Mouse (Mus musculus): ENCODE measurements around the gene Wt1. TPM values are rescaled to one million over a fixed set of nuclear protein-coding genes. Genes with fewer than 3 reads are reported as not detected.

Gene Wt1
- total RNA-seq (2021) = under 1 TPM; 0.16 to 0.27 TPM

DNA sequence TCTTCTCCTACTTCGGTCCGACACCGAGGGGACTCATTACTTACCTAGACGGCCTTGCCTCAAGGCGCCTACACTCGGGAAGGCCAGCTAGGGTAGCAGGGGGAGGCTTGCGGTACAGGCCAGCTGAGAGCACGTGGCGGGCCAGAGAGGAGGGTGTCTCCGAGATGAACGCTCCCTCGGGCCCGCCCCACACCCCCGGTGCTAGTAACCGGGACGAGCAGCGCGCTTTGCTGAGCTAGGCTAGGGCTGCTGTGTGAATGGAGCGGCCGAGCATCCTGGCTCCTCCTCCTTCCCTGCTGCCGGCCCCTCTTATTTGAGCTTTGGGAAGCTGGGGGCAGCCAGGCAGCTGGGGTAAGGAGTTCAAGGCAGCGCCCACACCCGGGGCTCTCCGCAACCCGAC lies at the start of gene Wt1:
Wt1 (plus strand) TSS at position 251 of the 400 bp plus-strand sequence.
- DNase-seq (ENCODE audit: low spot score in 2 of 2) = no peak
- intact Hi-C loops (cut with DNase I) = no loop called here

DNA sequence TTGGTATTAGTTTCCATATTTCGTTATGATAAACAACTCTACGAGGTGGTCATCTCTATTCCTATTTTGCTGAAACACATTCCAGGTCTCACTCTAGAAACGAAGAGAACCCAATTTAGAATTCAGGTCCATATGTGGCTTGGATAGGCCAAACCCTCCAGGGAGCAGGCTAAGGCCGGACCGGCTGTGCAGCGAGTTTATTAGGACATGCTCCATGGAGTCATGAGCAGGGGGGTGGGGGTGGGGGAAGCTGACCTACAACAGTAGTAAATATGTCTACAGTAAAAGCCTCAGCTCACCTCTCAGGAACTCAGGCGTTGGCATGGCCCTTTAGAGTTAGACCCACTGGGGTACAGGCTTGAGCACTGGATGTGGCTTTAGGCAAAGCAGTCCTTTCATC lies 49.2 kb upstream of the Wt1 start:
- intact Hi-C loops (cut with DNase I) = no loop called here
- no peak for DNase-seq (ENCODE audit: low spot score in 2 of 2)

DNA sequence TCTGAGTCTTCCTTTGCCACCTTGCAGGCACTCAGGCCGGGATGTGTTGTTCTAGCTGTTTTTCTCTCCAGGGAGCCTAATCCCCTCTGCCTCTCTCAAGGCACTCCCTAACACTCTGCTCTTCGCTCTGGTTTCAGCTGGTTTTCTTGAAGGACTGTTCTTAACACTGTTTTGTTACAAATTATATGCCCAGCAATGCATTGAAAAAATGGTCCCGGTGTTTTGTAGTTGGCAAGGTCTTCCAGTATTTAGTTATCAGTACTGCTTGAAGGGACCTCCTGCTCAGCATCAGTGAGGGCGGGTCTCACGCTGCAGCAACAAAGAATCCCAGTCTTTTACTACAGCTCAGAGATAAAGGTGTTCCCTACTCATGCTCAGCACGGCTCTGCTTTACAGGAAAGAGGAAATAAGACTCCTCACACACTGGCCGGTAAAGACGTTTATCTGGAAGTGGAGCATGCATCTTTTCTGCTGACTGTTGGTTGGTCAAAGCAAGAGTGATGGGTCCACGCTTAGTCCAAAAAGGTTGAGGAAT lies 44.0 kb upstream of the Wt1 start:
- intact Hi-C loops (cut with DNase I) = no loop called here
- no peak for DNase-seq (ENCODE audit: low spot score in 2 of 2)

DNA sequence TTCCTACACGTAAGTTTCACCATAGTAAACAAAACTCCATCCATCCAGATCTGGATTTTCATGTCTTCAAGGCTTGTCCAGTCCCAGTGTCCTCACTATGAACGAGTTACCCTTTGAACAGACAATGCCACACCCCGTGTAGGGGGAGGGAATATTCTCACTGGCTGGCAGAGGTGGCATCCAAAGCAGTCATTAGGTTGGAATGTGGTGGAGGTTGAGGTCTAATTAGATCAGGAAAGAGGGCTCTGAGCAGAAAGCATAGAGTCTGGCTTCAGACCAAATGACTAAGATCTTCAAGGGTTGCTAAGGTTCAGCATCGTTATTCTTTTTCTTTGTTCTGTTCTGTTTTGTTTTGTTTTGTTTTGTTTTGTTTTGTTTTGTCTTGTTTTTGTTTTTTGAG lies 42.3 kb upstream of the Wt1 start:
- no peak for DNase-seq (ENCODE audit: low spot score in 2 of 2)
- intact Hi-C loops (cut with DNase I) = no loop called here

DNA sequence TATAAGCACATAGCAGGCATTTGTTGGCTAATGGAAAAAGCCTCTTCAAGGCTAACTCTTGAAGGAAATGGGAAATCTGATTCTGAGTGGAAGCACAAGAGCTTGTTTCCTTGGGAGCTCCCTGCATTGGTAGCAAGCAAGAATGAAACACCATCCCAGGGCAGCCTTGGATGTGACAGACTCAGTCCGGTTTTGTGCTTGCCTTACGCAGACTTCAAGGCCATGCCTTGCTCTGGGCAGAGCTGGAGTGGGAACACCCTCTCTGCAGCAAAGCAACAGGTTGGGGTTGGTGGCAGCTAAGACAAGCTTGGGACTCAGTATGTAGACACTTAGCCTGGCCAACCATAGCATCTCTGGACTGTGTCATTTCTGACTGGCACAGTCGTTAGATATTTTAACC lies 40.2 kb upstream of the Wt1 start:
- no peak for DNase-seq (ENCODE audit: low spot score in 2 of 2)

DNA sequence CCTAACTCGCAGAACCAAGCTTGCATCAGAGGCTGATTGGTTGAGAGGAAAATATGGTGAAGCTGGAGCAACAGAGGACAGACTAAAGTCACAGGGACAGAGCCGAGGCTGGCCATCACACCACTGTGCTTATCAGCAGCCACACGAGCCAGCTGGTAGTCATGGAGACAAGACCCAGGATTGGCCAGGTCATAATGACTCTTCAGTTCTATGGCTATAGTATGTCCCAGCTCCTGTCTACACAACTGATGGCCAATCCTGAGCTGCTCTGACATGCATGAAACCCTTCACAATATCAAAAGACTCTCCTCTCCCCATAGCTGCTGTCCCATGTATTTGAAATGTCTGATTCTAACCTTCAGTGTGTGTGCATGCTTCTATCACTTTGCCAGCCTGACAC lies 38.3 kb upstream of the Wt1 start:
- no peak for DNase-seq (ENCODE audit: low spot score in 2 of 2)
- intact Hi-C loops (cut with DNase I) = no loop called here

More for the DNA sequence above, 40.2 kb upstream of the Wt1 start:
- intact Hi-C loops (cut with DNase I) = no loop called here

DNA sequence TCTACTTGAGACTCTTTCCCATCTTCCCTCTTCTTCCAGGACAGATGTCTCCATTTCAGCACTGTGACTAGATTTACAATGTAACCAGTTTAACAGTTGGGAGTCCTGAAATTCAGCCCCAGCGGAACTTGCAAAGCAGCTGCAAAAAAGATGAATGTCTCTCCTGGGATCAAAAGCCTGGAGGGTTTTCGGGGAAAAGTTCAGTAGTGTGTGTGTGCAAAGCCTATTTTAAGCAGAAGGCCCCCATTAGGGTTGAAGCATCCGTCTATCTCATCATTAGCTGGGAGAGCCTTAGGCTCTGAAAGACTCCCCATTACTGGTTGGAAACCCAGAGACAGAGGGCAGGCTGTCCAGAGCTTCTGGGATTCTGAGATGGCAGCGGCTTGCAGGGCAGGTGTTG lies 37.2 kb upstream of the Wt1 start:
- no peak for DNase-seq (ENCODE audit: low spot score in 2 of 2)
- intact Hi-C loops (cut with DNase I) = no loop called here

DNA sequence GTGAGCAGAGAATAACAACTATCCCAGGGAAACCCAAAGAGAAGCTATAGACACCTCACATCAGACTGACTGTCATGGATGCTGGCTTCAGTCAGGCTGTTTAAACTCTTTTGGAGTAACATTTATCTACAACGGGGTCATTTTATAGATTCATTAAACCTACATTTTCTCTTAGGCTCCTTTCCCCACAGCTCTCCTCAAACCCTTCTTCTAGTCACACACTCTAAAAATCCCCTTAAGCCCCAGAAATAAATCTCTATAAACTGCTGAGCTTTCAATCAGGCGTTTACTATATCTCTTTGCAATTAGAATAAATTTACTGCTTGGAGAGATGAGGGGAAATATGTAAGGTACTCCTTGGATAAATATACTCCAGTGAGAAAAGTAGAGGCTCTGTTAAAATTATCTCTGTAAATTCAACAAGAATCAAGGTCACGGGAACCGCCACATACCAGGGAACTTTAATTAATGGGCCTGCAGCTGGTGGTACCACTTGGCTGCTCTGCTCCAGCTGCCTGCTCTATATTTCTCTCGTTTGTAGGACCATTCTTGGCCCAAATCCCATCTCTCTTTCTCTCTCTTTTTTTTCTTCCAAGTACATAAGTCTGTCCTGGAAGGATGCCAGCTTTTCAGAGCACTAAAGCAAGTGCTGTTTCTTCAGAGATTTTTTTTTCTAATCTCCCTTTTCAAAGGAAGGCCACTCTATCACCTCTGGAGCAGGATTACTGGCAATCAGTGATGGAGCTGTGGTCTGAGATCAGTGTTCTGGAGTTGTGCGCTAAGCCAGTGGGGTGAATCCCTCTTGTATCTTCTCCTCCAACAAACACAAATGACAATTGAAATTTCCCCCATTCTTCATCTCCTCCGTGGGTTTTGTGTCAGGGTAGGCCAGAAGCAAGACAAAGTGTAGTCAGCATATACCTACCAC lies 36.5 kb upstream of the Wt1 start:
- peak in 1 of 2 experiments; percentile 10 for DNase-seq (ENCODE audit: low spot score in 2 of 2)
- intact Hi-C loops (cut with DNase I) = no loop called here

DNA sequence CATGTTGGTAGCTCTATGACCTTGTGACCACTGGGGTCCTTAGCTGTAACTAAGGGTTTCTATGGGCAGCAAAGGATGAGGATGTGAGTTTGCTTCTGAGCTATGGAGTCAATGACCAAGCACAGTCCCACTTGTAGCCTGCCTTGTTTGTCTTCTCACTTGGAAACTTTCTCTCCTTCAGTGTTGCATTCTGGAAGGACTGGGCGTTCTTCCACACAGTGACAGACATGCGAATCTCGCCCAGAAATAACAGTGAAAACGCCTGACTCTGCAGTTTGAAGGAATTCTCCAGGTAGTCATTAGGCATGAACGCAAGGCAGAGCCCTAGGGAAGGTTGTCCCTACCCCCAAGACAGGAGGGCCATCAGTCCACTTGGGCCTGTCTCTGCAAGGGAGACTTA lies 35.3 kb upstream of the Wt1 start:
- no peak for DNase-seq (ENCODE audit: low spot score in 2 of 2)
- intact Hi-C loops (cut with DNase I) = no loop called here

DNA sequence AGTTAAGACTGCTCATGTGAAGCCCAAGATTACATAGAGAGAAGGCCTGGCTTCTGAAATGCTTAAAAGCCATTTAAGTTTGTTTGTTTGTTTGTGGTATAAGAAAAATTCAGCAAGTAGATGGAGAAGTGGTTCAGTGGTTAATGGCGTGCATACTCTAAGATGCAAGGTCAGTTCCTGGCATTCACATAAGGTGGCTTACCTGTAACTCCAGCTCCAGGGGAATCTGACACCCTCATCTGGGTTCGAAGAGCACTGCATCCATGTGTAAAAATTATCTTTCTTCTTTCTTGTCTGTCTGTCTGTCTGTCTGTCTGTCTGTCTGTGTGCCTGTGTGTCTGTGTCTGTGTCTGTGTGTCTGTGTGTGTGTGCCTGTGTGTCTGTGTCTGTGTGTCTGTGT lies 34.6 kb upstream of the Wt1 start, which contains the start of gene Gm11060:
Gm11060 (plus strand) TSS at position 301 of the 400 bp plus-strand sequence.
- intact Hi-C loops (cut with DNase I) = no loop called here
- no peak for DNase-seq (ENCODE audit: low spot score in 2 of 2)

DNA sequence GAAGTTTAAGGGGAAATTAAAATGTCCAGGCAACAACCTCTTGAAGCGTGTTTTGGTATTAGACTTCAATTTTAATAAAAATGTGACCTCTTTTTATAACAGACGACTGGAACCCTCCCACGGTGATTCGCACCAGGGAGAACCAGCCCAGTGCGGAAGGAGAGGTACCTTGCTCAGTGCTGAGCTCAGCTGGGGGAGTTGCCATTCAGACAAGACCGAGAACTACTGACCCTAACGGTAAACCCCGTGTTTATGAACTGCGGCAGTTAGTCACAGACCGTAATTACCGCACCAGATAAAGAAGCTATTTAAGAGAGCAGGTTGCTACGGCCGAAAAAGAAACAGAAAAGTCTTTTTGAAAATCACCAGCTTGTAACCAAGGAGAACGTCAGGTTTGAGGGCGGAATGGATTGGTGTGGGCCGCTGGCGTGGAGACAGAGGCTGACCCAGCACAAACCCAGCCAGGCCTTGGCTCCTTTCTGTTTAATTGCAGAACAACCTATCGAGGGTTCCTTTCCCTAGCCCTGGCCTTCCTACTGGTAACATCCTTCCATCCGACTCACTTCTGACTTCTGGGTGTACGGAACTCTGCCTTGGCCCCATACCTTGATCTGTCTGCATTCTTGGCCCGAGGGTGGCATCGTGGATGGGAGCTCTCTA lies 28.9 kb upstream of the Wt1 start:
- intact Hi-C loops (cut with DNase I) = no loop called here
- no peak for DNase-seq (ENCODE audit: low spot score in 2 of 2)

DNA sequence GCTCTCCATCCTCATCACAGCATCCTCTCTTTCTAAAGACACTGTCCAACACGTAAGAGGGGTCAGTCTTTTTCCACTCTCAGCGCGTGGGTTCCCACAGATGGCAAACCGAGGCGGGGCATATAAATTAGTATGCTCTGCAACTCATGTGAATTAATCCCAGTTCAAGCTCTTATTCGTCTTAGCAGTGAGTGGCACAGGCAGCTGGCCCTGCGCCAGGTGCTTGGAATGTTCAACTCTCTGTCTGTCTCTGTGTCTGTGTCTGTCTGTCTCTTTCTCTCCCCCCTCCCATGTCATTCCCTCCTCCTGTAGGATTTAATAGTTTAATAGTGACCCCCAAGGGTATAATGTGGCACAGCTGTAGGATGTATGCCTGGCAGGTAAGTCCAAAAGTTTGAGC lies 26.9 kb upstream of the Wt1 start:
- no peak for DNase-seq (ENCODE audit: low spot score in 2 of 2)
- intact Hi-C loops (cut with DNase I) = no loop called here

DNA sequence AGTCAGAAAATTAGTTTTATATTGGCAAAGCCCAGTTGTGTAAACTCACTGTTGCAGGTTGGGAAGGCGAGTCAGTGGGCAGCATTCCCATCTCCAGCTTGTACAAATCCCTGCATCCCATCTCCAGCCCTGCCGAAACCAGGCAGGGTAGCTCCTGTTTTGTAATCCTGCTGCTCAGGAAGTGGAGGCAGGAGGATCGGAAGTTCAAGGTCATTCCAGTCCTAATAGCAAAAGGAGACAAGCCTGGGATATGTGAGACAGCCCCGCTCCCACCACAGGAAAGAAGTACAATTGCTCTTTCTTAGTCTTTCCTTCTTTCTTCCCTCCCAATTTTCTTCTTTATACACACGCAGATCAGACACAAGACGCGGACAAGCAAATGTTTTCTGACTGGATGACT lies 25.8 kb upstream of the Wt1 start:
- no peak for DNase-seq (ENCODE audit: low spot score in 2 of 2)
- intact Hi-C loops (cut with DNase I) = no loop called here

DNA sequence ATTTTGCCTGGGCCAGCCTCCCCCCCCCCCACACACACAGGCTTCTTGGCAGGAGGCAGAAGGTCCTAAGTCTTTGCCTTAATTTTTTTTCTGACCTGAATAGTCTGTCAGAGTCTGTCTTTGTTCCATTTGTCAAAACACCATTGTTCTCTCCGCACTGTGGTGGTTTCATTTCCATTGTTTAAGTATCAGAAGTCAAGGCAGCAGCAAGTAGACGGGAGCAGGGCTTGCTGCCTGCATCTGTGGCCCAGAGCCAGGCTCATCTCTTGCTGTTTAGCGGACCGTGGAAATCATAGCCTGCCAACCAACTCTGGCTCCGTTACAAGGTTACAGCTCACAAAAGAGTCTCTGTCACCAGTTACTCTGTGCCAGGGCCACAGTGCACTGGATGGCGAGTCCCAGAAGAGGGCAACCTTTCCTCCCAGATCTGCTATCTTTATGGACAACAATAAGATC lies 17.6 kb upstream of the Wt1 start:
- peak in 1 of 2 experiments; percentile 51 for DNase-seq (ENCODE audit: low spot score in 2 of 2)

DNA sequence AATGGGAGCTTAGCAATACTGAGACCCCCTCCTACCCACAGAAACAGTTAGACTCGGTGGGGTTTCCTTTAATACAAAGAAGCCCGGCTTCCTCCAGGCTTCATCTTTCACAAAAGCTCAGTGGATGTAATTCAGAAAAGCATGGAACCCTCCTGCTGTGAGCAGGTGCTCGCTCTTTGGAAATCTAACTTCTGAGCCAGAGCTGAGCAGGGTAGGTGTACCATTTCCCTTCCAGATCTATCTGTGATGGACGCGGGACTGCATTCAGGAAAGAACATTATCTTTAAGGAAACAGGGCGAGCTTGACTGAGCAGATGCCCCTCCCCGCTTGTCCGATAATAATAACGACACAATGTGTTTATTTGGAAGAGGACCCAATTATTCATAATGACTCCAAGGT lies 12.3 kb upstream of the Wt1 start:
- intact Hi-C loops (cut with DNase I) = no loop called here
- DNase-seq (ENCODE audit: low spot score in 2 of 2) = no peak

More for the DNA sequence above, 17.6 kb upstream of the Wt1 start:
- intact Hi-C loops (cut with DNase I) = no loop called here

DNA sequence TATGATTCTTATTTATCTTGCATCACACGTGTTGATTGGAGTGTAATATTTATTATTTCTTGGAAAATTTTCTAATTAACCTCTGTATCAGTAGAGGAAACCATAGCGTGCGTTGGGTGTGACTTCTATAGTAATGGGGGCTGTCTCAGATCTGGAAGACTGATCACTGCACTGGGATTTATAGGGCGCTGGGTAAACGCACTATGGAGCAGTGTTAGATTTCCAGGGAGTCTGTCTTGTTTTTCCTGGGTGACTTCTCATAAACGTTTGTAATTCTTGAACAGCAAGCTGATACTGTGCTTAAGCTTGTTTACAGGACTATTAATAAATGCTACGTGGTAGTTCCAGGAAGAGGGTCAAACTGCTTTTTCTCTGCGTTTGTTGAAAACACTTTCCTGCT lies 8.7 kb upstream of the Wt1 start:
- DNase-seq (ENCODE audit: low spot score in 2 of 2) = no peak
- intact Hi-C loops (cut with DNase I) = no loop called here

DNA sequence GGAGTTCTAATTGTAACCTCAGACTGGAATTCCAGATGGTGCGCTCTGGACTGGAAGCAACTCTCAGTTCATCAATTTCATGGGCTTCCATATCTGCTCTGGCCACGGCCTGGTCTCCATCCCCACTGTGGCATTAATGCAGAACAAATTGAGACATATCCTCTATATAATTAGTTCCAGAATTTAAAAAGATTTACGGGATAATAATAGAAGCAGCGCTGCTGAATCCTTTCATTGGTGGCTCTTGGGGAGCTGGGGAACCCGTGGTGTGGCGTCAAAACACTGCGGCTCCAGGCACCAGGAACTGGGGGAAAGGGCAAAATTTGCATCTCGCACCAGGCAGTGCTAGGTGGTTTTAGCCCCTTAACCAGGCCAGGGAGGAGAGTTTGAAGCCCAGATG lies 4.1 kb upstream of the Wt1 start:
- intact Hi-C loops (cut with DNase I) = no loop called here
- DNase-seq (ENCODE audit: low spot score in 2 of 2) = no peak

DNA sequence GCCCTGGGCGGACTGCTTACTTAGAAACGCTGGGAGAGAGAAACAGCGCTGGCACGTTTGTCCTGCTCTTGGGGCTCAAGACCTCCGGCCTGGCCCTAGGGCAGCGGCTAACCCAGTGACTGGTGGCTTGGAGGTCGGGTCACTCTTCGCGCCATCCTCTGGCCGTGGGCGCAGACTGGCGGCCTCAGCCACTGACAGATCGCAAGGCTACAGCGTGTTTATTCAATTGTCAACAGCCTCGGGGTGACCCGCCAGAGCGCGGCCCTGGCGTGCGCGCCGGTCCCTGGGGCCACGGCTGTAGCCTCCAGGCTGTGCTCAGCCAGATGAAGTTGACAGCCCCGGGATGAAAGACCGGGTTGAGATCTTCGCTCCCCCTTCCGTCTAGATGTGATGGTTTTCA lies 3.4 kb upstream of the Wt1 start:
- DNase-seq (ENCODE audit: low spot score in 2 of 2) = no peak
- intact Hi-C loops (cut with DNase I) = no loop called here

DNA sequence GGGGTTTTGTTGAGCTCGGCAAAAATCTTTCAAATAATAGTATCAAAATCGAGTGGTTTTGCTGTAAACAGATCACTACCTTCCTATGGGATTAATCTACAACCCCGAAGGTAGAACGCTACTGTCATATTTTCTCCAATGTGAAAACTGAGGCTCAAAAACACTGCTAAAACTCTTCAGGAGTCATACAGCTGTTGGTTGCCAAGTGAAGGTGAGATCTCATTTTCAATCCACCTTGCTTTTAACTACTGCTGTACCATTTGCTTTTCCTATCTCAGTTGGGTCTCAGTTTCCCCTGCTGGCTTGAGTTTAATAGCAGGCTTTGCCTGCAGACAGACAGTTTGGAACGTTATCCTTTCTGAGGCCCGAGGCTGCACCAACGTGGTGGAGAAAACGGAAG lies 2.9 kb upstream of the Wt1 start:
- intact Hi-C loops (cut with DNase I) = no loop called here
- no peak for DNase-seq (ENCODE audit: low spot score in 2 of 2)

DNA sequence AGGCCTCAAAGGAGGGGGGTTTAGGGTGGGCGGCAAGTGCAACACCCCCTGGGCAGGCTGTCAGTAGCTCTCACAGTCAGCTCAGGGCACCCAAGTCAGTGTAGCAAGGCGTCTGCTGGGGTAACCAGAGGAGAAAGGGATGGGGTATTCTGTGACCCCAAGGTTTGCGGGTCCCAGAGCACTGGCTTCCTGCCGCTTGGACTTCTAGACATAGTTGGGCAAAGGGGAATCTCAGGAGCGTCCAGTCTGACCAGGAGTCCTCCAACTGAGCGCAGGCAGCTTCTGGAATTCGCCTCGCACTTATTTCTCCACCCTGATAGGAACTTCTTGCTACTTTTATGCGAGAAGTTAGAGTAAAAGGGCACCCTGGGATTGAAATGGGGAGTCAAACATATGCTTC lies 2.4 kb upstream of the Wt1 start:
- intact Hi-C loops (cut with DNase I) = no loop called here
- no peak for DNase-seq (ENCODE audit: low spot score in 2 of 2)

DNA sequence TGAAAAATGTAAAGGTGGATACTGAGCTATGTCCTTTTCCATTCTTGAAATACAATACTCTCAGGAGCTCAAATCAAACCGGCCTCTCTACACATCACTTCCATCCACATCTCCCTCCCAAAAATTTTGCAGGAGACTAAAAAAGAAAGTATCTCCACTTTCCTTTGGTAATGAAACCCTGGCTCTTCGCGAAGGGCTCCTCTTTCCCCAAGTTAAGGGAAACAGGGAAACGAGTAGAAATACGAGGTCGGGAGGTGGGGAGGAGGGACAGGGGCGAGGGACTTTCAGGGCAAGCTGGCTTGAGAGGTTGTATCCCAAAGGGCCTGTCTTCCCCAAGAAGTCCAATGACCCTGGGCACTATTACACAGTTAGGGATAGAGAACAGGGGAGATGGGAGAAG lies 1.9 kb upstream of the Wt1 start:
- DNase-seq (ENCODE audit: low spot score in 2 of 2) = no peak
- intact Hi-C loops (cut with DNase I) = no loop called here

Data from left cerebral cortex, postnatal 36 days (tissue).